Mouse (Mus musculus) hindbrain, embryonic 14.5 days (tissue): Measurements from ENCODE around the gene Pak7. TPM values are rescaled to one million over a fixed set of nuclear protein-coding genes. Genes with fewer than 3 reads are reported as not detected.
"Not testable (repeated sequence)": the region's sequence is repeated elsewhere in the genome, so short reads cannot be mapped to it uniquely, and the experiment has no call there.

Experiments used
- ATAC-seq: fragments of 200-750 bp; cut with Nextera tagmentation; 2 replicates; pipeline ENCODE4 v1.8.0; 2017; ENCODE audit warnings: moderate number of reproducible peaks, mild to moderate bottlenecking, moderate TSS enrichment, moderate library complexity; ENCODE audit not compliant: low FRiP score
- DNase-seq: peaks from one replicate; pipeline ENCODE4 v3.0.0-alpha.2; 2015; ENCODE audit warnings: low spot score
- H3K27ac ChIP-seq: fragments of 300-500 bp; sonication (generic); 2 replicates; pipeline ENCODE4 v1.5.1; 2014; ENCODE audit warnings: mild to moderate bottlenecking, moderate library complexity
- H3K27me3 ChIP-seq: fragments of 300-500 bp; sonication (generic); 2 replicates; pipeline ENCODE4 v1.6.1; 2014; ENCODE audit warnings: mild to moderate bottlenecking, low read length, mixed read lengths; ENCODE audit not compliant: control insufficient read depth, insufficient read depth
- H3K36me3 ChIP-seq: fragments of 300-500 bp; sonication (generic); replicated peaks from 2 replicates; pipeline ENCODE4 v1.6.1; 2014; ENCODE audit not compliant: control insufficient read depth, insufficient read depth
- H3K4me1 ChIP-seq: fragments of 300-500 bp; sonication (generic); replicated peaks from 2 replicates; pipeline ENCODE4 v1.6.1; 2014; ENCODE audit warnings: antibody characterized with exemption, low read length, mixed read lengths; ENCODE audit not compliant: control insufficient read depth, insufficient read depth
- H3K4me2 ChIP-seq: fragments of 300-500 bp; sonication (generic); replicated peaks from 2 replicates; pipeline ENCODE4 v1.6.1; 2014; ENCODE audit warnings: mild to moderate bottlenecking, moderate library complexity
- H3K4me3 ChIP-seq: fragments of 300-500 bp; sonication (generic); replicated peaks from 2 replicates; pipeline ENCODE4 v1.5.1; 2014; ENCODE audit warnings: mild to moderate bottlenecking, low read length
- H3K9ac ChIP-seq: fragments of 300-500 bp; sonication (generic); 2 replicates; pipeline ENCODE4 v1.6.1; 2014
- H3K9me3 ChIP-seq: fragments of 300-500 bp; sonication (generic); 2 replicates; pipeline ENCODE4 v1.6.1; 2016; ENCODE audit warnings: low read length; ENCODE audit not compliant: control insufficient read depth
- WGBS: fragments of 180-500 bp; shearing (Covaris S2); extraction: QIAGEN DNeasy Blood & Tissue Kit; methylation state at CpG from one replicate; pipeline ENCODE4 v1.1.7; 2014; 5-methylcytosine and 5-hydroxymethylcytosine counted together
- polyA plus RNA-seq: library from polyadenylated mRNA; unstranded; fragments of >200 nt; fragmentation: Nextera tagmentation; extraction: Ambion mirVana; gene quantifications from 2 replicates; pipeline ENCODE4 v1.2.1, GENCODE M21; 2014

Gene Pak7
- polyA plus RNA-seq, 1 experiment from 2014 or later: 34.6 TPM

DNA sequence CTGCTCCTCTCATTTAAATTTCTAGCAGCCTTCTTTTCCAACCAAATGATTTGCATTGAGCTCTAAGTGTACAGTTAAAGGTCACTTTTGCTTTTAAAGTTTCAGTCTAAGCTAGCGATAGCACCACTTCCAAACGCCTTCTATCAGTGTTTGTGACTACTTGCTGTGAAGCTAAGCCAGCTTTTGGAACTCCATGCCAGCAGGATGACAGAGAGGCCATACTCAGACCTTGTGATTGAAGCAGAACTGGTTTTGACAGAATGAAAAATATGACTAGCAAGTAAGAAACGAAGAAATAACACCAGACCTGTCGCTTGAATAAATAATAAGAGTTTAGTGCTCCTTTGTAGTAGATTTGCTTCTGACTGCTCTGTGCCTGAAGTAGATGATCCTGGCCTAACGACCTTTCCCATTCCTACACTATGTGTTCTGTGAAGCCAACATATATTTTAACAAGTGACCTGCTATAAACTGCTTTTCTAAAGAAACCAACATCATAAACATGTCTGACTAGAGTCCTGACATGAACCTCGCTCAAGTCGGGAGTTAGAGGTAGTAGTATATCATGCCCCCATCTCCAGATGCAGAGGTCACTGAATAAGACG is 38.0 kb downstream of the Pak7 start:
- Histone ChIP-seq H3K4me2 (no peak overlapping the region), H3K36me3 (no peaks in the 10 kb centered on the region), H3K27me3 (no peaks in the 10 kb centered on the region), H3K27ac (no peak overlapping the region), H3K9ac (no peak overlapping the region), H3K4me3 (no peak overlapping the region), H3K9me3 (no peaks in the 10 kb centered on the region), H3K4me1 (no peaks in the 10 kb centered on the region)
- ATAC-seq: no peak
- no peak for DNase-seq
- 84% methylated on average over 8 of the region's 8 CpGs for WGBS

- not testable (repeated sequence) for H3K4me3 ChIP-seq, H3K36me3 ChIP-seq, DNase-seq, H3K4me2 ChIP-seq, H3K27ac ChIP-seq, H3K9ac ChIP-seq, H3K4me1 ChIP-seq, H3K27me3 ChIP-seq, ATAC-seq, H3K9me3 ChIP-seq
- WGBS: 90% methylated on average over 4 of the region's 4 CpGs
These were observed 43.5 kb downstream of the Pak7 start for GRCm38 (mm10) chr2:136344240-136344780.

- DNase-seq: no peak
- no peaks in the 10 kb centered on the region for H3K27me3 ChIP-seq
- H3K36me3 ChIP-seq: no peaks in the 10 kb centered on the region
- no peak overlapping the region for H3K4me3 ChIP-seq
- no peaks in the 10 kb centered on the region for H3K4me1 ChIP-seq
- 84% methylated on average over 1 of the region's 1 CpGs for WGBS
- H3K4me2 ChIP-seq: no peak overlapping the region
- no peak for ATAC-seq
- H3K27ac ChIP-seq: no peak overlapping the region
- no peaks in the 10 kb centered on the region for H3K9me3 ChIP-seq
- no peak overlapping the region for H3K9ac ChIP-seq
These were observed 57.8 kb downstream of the Pak7 start for GRCm38 (mm10) chr2:136329974-136330373.

- 68% methylated on average over 4 of the region's 4 CpGs for WGBS
- H3K27ac ChIP-seq: no peak overlapping the region
- no peak overlapping the region for H3K9ac ChIP-seq
- H3K4me2 ChIP-seq: no peak overlapping the region
- no peaks in the 10 kb centered on the region for H3K27me3 ChIP-seq
- ATAC-seq: no peak
- no peaks in the 10 kb centered on the region for H3K4me1 ChIP-seq
- no peak overlapping the region for H3K4me3 ChIP-seq
- H3K36me3 ChIP-seq: no peaks in the 10 kb centered on the region
- no peaks in the 10 kb centered on the region for H3K9me3 ChIP-seq
- no peak for DNase-seq
These were observed 62.1 kb downstream of the Pak7 start for GRCm38 (mm10) chr2:136325646-136326045.

GRCm38 (mm10) chr2:136309313-136309712 is 78.5 kb downstream of the Pak7 start:
- DNase-seq (no peak), ATAC-seq (peak; percentile 77)
- H3K36me3 ChIP-seq: no peaks in the 10 kb centered on the region
- 32% methylated on average over 3 of the region's 3 CpGs for WGBS
- H3K9ac ChIP-seq: no peak overlapping the region
- H3K4me1 ChIP-seq: peaks cover 8% of the 10 kb centered on the region; the same call in 1 of the 2 replicates
- H3K9me3 ChIP-seq: no peaks in the 10 kb centered on the region
- H3K27me3 ChIP-seq: no peaks in the 10 kb centered on the region
- H3K27ac ChIP-seq: peak overlapping the region; percentile 62; the same call in 1 of the 2 replicates
- no peak overlapping the region for H3K4me3 ChIP-seq
- no peak overlapping the region for H3K4me2 ChIP-seq

GRCm38 (mm10) chr2:136308743-136309142 is 79.0 kb downstream of the Pak7 start:
- DNase-seq (no peak), ATAC-seq (peak; percentile 24; the same call in 1 of the 2 replicates)
- Histone ChIP-seq H3K4me3 (no peak overlapping the region), H3K27me3 (no peaks in the 10 kb centered on the region), H3K27ac (peak overlapping the region; percentile 62; the same call in 1 of the 2 replicates), H3K4me1 (peaks cover 12% of the 10 kb centered on the region; the same call in 1 of the 2 replicates), H3K9ac (no peak overlapping the region), H3K4me2 (no peak overlapping the region), H3K9me3 (no peaks in the 10 kb centered on the region), H3K36me3 (no peaks in the 10 kb centered on the region)
- WGBS: 57% methylated on average over 4 of the region's 4 CpGs

- Histone ChIP-seq H3K4me2 (no peak overlapping the region), H3K27me3 (no peaks in the 10 kb centered on the region), H3K4me3 (no peak overlapping the region), H3K27ac (no peak overlapping the region), H3K4me1 (0 out of 2 replicates have a peak, but pooled peaks cover 5% of the 10 kb centered on the region), H3K36me3 (no peaks in the 10 kb centered on the region), H3K9ac (no peak overlapping the region), H3K9me3 (no peaks in the 10 kb centered on the region)
- 81% methylated on average over 2 of the region's 2 CpGs for WGBS
- ATAC-seq: no peak
- DNase-seq: no peak
These were observed 85.6 kb downstream of the Pak7 start for GRCm38 (mm10) chr2:136302201-136302600.

- no peak overlapping the region for H3K4me2 ChIP-seq
- no peak overlapping the region for H3K4me3 ChIP-seq
- H3K27me3 ChIP-seq: no peaks in the 10 kb centered on the region
- H3K9me3 ChIP-seq: no peaks in the 10 kb centered on the region
- no peaks in the 10 kb centered on the region for H3K36me3 ChIP-seq
- no peak overlapping the region for H3K27ac ChIP-seq
- DNase-seq (no peak), ATAC-seq (no peak)
- H3K4me1 ChIP-seq: 0 out of 2 replicates have a peak, but pooled peaks cover 5% of the 10 kb centered on the region
- no peak overlapping the region for H3K9ac ChIP-seq
These were observed 86.4 kb downstream of the Pak7 start for GRCm38 (mm10) chr2:136301406-136301805.

- no peaks in the 10 kb centered on the region for H3K36me3 ChIP-seq
- DNase-seq (no peak), ATAC-seq (no peak)
- H3K27ac ChIP-seq: no peak overlapping the region
- H3K4me1 ChIP-seq: no peaks in the 10 kb centered on the region
- no peak overlapping the region for H3K9ac ChIP-seq
- no peaks in the 10 kb centered on the region for H3K9me3 ChIP-seq
- H3K4me3 ChIP-seq: no peak overlapping the region
- no peaks in the 10 kb centered on the region for H3K27me3 ChIP-seq
- 63% methylated on average over 1 of the region's 1 CpGs for WGBS
- no peak overlapping the region for H3K4me2 ChIP-seq
These were observed 90.4 kb downstream of the Pak7 start for GRCm38 (mm10) chr2:136297371-136297770.
